8 mouse cellular contexts compared by ENCODE assay signal in the genomic region with DNA sequence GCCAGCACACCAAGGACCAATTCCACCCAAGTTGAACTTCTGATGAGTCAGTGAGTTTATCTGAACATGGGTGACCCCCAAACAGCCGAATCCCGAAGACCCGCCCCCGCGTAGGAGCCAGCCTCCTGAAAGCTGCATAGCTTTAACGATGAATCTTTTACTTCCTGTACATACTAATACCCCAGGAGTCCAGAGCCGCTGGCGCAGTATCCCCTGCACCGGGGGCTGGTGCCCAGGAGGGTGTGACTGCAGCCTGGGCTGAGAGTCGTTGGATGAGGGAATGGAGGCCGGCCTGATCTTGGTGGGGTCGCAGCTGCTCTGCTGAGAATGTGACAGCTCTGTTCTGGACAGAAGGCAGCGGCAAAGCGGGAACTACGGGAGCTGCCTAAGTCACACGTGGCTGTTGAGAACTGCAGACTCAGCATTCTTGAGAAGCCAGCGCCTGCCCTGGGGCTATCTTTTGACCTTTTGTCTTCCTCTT. TPM values are rescaled to one million over a fixed set of nuclear protein-coding genes. Genes with fewer than 3 reads are reported as not detected.
A peak's percentile ranks its signal among the peaks of the same experiment; 100 is the strongest.
DNase-seq lines count a peak whose midpoint lies in the region; ATAC-seq and TF ChIP-seq lines count a peak whose summit lies in the region.

No protein-coding gene starts in this region.

- ATAC-seq in heart, embryonic 15.5 days (replicated peaks; ENCODE audit: insufficient number of reproducible peaks, insufficient read depth, low FRiP score, low read depth) = 0 out of 2 replicates have a peak, but pooled peaks have one; percentile 11
- ATAC-seq in limb, embryonic 12.5 days (ENCODE audit: insufficient number of reproducible peaks, insufficient read depth, low FRiP score, low TSS enrichment, low read depth) = peak; percentile 53
- no peak for ATAC-seq in neural tube, embryonic 15.5 days (ENCODE audit: low FRiP score)

- WGBS in heart, embryonic 15.5 days = 5% methylated on average over 17 of the region's 17 CpGs
- 21% methylated on average over 17 of the region's 17 CpGs for WGBS in limb, embryonic 12.5 days
- WGBS in neural tube, embryonic 15.5 days = 17% methylated on average over 17 of the region's 17 CpGs

- 0 out of 2 replicates have a peak, but pooled peaks have one; percentile 7 for TF ChIP-seq CTCF in cortical plate, adult 2 months (IDR thresholded peaks at IDR 0.05; ENCODE audit: extremely low read depth, insufficient read depth, low read length)

- peak overlapping the region; percentile 72 for H3K4me2 ChIP-seq in heart, embryonic 15.5 days
- H3K4me2 ChIP-seq in limb, embryonic 12.5 days = peak overlapping the region; percentile 55
- H3K4me2 ChIP-seq in neural tube, embryonic 15.5 days = peak overlapping the region; percentile 52

- no peak overlapping the region for H3K4me3 ChIP-seq in cortical plate, adult 2 months (ENCODE audit: insufficient read depth, low read length)
- H3K4me3 ChIP-seq in heart, embryonic 15.5 days = peak overlapping the region; percentile 38
- peak overlapping the region; percentile 22 for H3K4me3 ChIP-seq in limb, embryonic 12.5 days (replicated peaks)
- peak overlapping the region; percentile 15; the same call in 1 of the 2 replicates for H3K4me3 ChIP-seq in neural tube, embryonic 15.5 days (replicated peaks)

- H3K36me3 ChIP-seq in heart, embryonic 15.5 days = no peaks in the 10 kb centered on the region
- H3K36me3 ChIP-seq in limb, embryonic 12.5 days = no peaks in the 10 kb centered on the region
- H3K36me3 ChIP-seq in neural tube, embryonic 15.5 days = no peaks in the 10 kb centered on the region

- H3K9ac ChIP-seq in heart, embryonic 15.5 days = peak overlapping the region; percentile 43; the same call in 1 of the 2 replicates
- no peak overlapping the region; the same call in 1 of the 2 replicates for H3K9ac ChIP-seq in limb, embryonic 12.5 days (replicated peaks)
- H3K9ac ChIP-seq in neural tube, embryonic 15.5 days (replicated peaks) = peak overlapping the region; percentile 34; the same call in 1 of the 2 replicates

- H3K27me3 ChIP-seq in heart, embryonic 15.5 days = no peaks in the 10 kb centered on the region
- H3K27me3 ChIP-seq in limb, embryonic 12.5 days = peaks cover 6% of the 10 kb centered on the region
- no peaks in the 10 kb centered on the region for H3K27me3 ChIP-seq in neural tube, embryonic 15.5 days (replicated peaks)

- intact Hi-C loops in gastrocnemius, postnatal 14 days (cut with DNase I; ENCODE audit: low total_unique reads) = no loop called here
- intact Hi-C loops in gastrocnemius, postnatal 36 days (cut with DNase I) = no loop called here

- no peaks in the 10 kb centered on the region for H3K9me3 ChIP-seq in heart, embryonic 15.5 days (replicated peaks)
- peaks cover 11% of the 10 kb centered on the region; the same call in 1 of the 2 replicates for H3K9me3 ChIP-seq in limb, embryonic 12.5 days
- H3K9me3 ChIP-seq in neural tube, embryonic 15.5 days (replicated peaks) = no peaks in the 10 kb centered on the region

- DNase-seq in gastrocnemius, postnatal 14 days = peak; percentile 32
- DNase-seq in gastrocnemius, postnatal 36 days = no peak
- DNase-seq in frontal cortex, postnatal 10 days (ENCODE audit: low spot score in 2 of 2) = no peak
- DNase-seq in cerebellum, adult 11 months = no peak

- 0 out of 2 replicates have a peak, but pooled peaks cover 2% of the 10 kb centered on the region for H3K4me1 ChIP-seq in cortical plate, adult 2 months (ENCODE audit: control insufficient read depth, insufficient read depth, low read length)
- H3K4me1 ChIP-seq in heart, embryonic 15.5 days (replicated peaks) = peaks cover 39% of the 10 kb centered on the region
- peaks cover 11% of the 10 kb centered on the region for H3K4me1 ChIP-seq in limb, embryonic 12.5 days (replicated peaks)
- peaks cover 21% of the 10 kb centered on the region for H3K4me1 ChIP-seq in neural tube, embryonic 15.5 days

- H3K27ac ChIP-seq in cortical plate, adult 2 months (ENCODE audit: insufficient read depth, low read length) = no peak overlapping the region
- peak overlapping the region; percentile 55; the same call in 1 of the 2 replicates for H3K27ac ChIP-seq in heart, embryonic 15.5 days
- H3K27ac ChIP-seq in limb, embryonic 12.5 days = peak overlapping the region; percentile 62
- H3K27ac ChIP-seq in neural tube, embryonic 15.5 days (replicated peaks) = peak overlapping the region; percentile 28; the same call in 1 of the 2 replicates

- no peak for TF ChIP-seq POLR2A in cortical plate, adult 2 months (IDR thresholded peaks at IDR 0.05; ENCODE audit: extremely low read depth, insufficient read depth, low read length)

RNA-seq across cellular contexts. Expression of a gene that starts 28.2 kb away (rescaled TPM):
- 10 to 100 TPM; 14.3 to 21.0 TPM for total RNA-seq in gastrocnemius, postnatal 14 days (2021)
- 1 to 10 TPM; 8.2 to 9.4 TPM for total RNA-seq in gastrocnemius, postnatal 36 days (2021)
- 5.5 and 7.1 TPM in 2 replicates for polyA plus RNA-seq in cortical plate, adult 2 months (2012; rRNA removed)
- 117 and 139 TPM in 2 replicates for polyA plus RNA-seq in heart, embryonic 15.5 days (2015; fragmentation: Nextera tagmentation; extraction: Ambion mirVana)
- 128 and 135 TPM in 2 replicates for polyA plus RNA-seq in limb, embryonic 12.5 days (2016; fragmentation: Nextera tagmentation; extraction: Ambion mirVana)
- polyA plus RNA-seq in neural tube, embryonic 15.5 days (2015; fragmentation: Nextera tagmentation; extraction: Ambion mirVana) = 12.4 and 52.6 TPM in 2 replicates

RNA-seq across cellular contexts. Expression of a gene that starts 48.0 kb away (rescaled TPM):
- total RNA-seq in gastrocnemius, postnatal 14 days (2021) = 100 to 1,000 TPM in 1 of 2 experiments, 10 to 100 TPM in 1; 58.7 to 109 TPM
- total RNA-seq in gastrocnemius, postnatal 36 days (2021) = 10 to 100 TPM; 27.6 to 30.1 TPM
- 1,321 and 1,512 TPM in 2 replicates for polyA plus RNA-seq in cortical plate, adult 2 months (2012; rRNA removed)
- 719 and 906 TPM in 2 replicates for polyA plus RNA-seq in heart, embryonic 15.5 days (2015; fragmentation: Nextera tagmentation; extraction: Ambion mirVana)
- 1,314 and 1,328 TPM in 2 replicates for polyA plus RNA-seq in limb, embryonic 12.5 days (2016; fragmentation: Nextera tagmentation; extraction: Ambion mirVana)
- 10,639 and 13,509 TPM in 2 replicates for polyA plus RNA-seq in neural tube, embryonic 15.5 days (2015; fragmentation: Nextera tagmentation; extraction: Ambion mirVana)

RNA-seq across cellular contexts. Expression of a gene that starts 48.1 kb away (rescaled TPM):
- total RNA-seq in gastrocnemius, postnatal 14 days (2021) = not detected
- not detected for total RNA-seq in gastrocnemius, postnatal 36 days (2021)
- 0.35 and 0.55 TPM in 2 replicates for polyA plus RNA-seq in cortical plate, adult 2 months (2012; rRNA removed)
- not detected in 2 replicates for polyA plus RNA-seq in heart, embryonic 15.5 days (2015; fragmentation: Nextera tagmentation; extraction: Ambion mirVana)
- not detected in 2 replicates for polyA plus RNA-seq in limb, embryonic 12.5 days (2016; fragmentation: Nextera tagmentation; extraction: Ambion mirVana)
- polyA plus RNA-seq in neural tube, embryonic 15.5 days (2015; fragmentation: Nextera tagmentation; extraction: Ambion mirVana) = not detected in 2 replicates

RNA-seq across cellular contexts. Expression of a gene that starts 53.5 kb away (rescaled TPM):
- 1 to 10 TPM; 1.2 to 1.4 TPM for total RNA-seq in gastrocnemius, postnatal 14 days (2021)
- 1 to 10 TPM in 1 of 2 experiments, under 1 TPM in 1; 0.42 to 1.2 TPM for total RNA-seq in gastrocnemius, postnatal 36 days (2021)
- polyA plus RNA-seq in cortical plate, adult 2 months (2012; rRNA removed) = 3.1 and 3.2 TPM in 2 replicates
- polyA plus RNA-seq in heart, embryonic 15.5 days (2015; fragmentation: Nextera tagmentation; extraction: Ambion mirVana) = 1.1 and 12.9 TPM in 2 replicates
- polyA plus RNA-seq in limb, embryonic 12.5 days (2016; fragmentation: Nextera tagmentation; extraction: Ambion mirVana) = 0.19 and 5.1 TPM in 2 replicates
- 185 and 209 TPM in 2 replicates for polyA plus RNA-seq in neural tube, embryonic 15.5 days (2015; fragmentation: Nextera tagmentation; extraction: Ambion mirVana)
